Mouse (Mus musculus): ENCODE measurements around the gene Cfap73.

DNA sequence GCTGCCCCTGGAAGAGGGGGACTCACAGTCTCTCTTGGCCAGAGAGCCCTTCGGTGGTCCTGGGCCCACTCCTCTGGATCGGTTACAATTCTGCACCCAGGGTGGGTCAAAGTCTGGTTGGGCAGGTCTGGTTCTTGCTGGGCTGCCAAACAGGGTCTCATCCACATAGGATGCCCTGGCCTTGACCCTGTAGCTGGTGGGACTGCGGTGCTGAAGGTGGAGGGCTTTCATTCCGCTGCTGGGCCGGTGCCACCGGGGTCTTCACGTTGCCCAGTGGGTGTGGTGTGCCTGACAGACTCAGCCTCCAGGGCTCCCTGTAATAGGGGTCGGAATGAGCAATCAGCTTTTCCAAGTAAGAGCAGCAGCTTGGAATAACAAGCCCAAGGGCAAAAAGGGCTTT, 22.6 kb downstream of the Cfap73 start:
- no peak for TF ChIP-seq CTCF (IDR thresholded peaks at IDR 0.05 in 2 of 3, conservative IDR thresholded peaks at IDR 0.05 in 1 of 3; ENCODE audit: control insufficient read depth in 1 of 3, insufficient read depth in 1 of 3, low read depth in 2 of 3, low read length in 3 of 3, poor library complexity in 1 of 3, severe bottlenecking in 1 of 3)
- no peak for TF ChIP-seq POLR2A (IDR thresholded peaks at IDR 0.05; ENCODE audit: control insufficient read depth in 1 of 2, insufficient read depth in 1 of 2, low read depth in 1 of 2, low read length in 2 of 2, poor library complexity in 1 of 2)
- no peak for TF ChIP-seq MAFK (IDR thresholded peaks at IDR 0.05; ENCODE audit: borderline replicate concordance, low read depth, low read length)
- no peak for TF ChIP-seq CHD2 (IDR thresholded peaks at IDR 0.05; ENCODE audit: low read length)
- TF ChIP-seq EP300 (IDR thresholded peaks at IDR 0.05; ENCODE audit: low read depth in 1 of 2, low read length in 2 of 2): no peak
- TF ChIP-seq CHD1 (IDR thresholded peaks at IDR 0.05; ENCODE audit: low read depth, low read length): no peak
- TF ChIP-seq MAX (IDR thresholded peaks at IDR 0.05; ENCODE audit: low read length): no peak
- TF ChIP-seq E2F4 (IDR thresholded peaks at IDR 0.05; ENCODE audit: borderline replicate concordance, low read depth, low read length): no peak
- TF ChIP-seq MYB (IDR thresholded peaks at IDR 0.05; ENCODE audit: low read depth, low read length): no peak

Measured in MEL (cell line).